In the genomic region with DNA sequence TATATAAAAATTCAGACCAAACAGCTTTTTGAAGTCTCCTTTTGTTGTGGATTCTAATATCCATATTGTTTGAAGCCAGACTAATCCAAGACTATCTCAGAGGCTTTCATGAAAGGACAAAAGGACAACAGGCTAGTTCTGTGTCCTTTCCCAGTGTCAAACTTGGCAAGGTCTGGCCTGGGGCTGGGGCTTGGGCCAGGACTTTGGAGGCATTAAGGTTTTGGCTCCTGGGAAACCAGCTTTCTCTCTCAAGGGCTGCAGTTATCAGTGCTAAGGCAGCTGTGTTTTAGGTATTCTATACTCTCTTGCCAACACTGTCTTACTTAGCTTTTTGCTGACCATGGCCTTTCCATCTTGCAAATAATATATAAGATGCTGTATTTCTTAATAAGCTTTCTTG, we compare ENCODE assay signal across 10 mouse cellular contexts.
A peak's percentile ranks its signal among the peaks of the same experiment; 100 is the strongest.
DNase-seq lines count a peak whose midpoint lies in the region; ATAC-seq and TF ChIP-seq lines count a peak whose summit lies in the region.
"Had no signal": no experiment of that assay in that cellular context is flagged by ENCODE, and none has a peak within 500 bp of the region (broad histone marks: within the 10 kb centered on the region; RNA-seq: fewer than 3 reads in every experiment).

No protein-coding gene starts in this region.

- no peaks in the 10 kb centered on the region for H3K27me3 ChIP-seq in lung, embryonic 14.5 days (ENCODE audit: insufficient read depth, low read length)
- no peaks in the 10 kb centered on the region for H3K27me3 ChIP-seq in midbrain, postnatal 0 days (ENCODE audit: insufficient read depth, low read length)

- no peak for TF ChIP-seq CTCF in lung, embryonic 14.5 days (IDR thresholded peaks at IDR 0.05; ENCODE audit: low read depth)
- no peak for TF ChIP-seq CTCF in midbrain, postnatal 0 days (IDR thresholded peaks at IDR 0.05)

- intact Hi-C loops in gastrocnemius, postnatal 36 days (cut with DNase I): no loop called here

- no peaks in the 10 kb centered on the region for H3K9me3 ChIP-seq in lung, embryonic 14.5 days (ENCODE audit: low read depth, low read length)
- H3K9me3 ChIP-seq in midbrain, postnatal 0 days (ENCODE audit: low read length): no peaks in the 10 kb centered on the region

- no peak overlapping the region for H3K9ac ChIP-seq in lung, embryonic 14.5 days
- no peak overlapping the region for H3K9ac ChIP-seq in midbrain, postnatal 0 days (replicated peaks; ENCODE audit: low read length, poor library complexity, severe bottlenecking)

- no peak overlapping the region for H3K27ac ChIP-seq in lung, embryonic 14.5 days (ENCODE audit: low read depth)
- H3K27ac ChIP-seq in midbrain, postnatal 0 days (ENCODE audit: low read depth, low read length): no peak overlapping the region
- H3K27ac ChIP-seq: kidney, postnatal 0 days; macrophage had no signal

- H3K36me3 ChIP-seq in lung, embryonic 14.5 days (ENCODE audit: insufficient read depth): no peaks in the 10 kb centered on the region
- peaks cover 3% of the 10 kb centered on the region; the same call in 1 of the 2 replicates for H3K36me3 ChIP-seq in midbrain, postnatal 0 days (ENCODE audit: insufficient read depth, low read length)

- peak; percentile 31; the same call in 1 of the 2 replicates for ATAC-seq in lung, embryonic 14.5 days (ENCODE audit: insufficient read depth)
- 0 out of 2 replicates have a peak, but pooled peaks have one; percentile 27 for ATAC-seq in midbrain, postnatal 0 days (ENCODE audit: low FRiP score)
- no peak for ATAC-seq in activated CD4-positive, CD25-positive, alpha-beta regulatory T cell, adult 4 months

- no peaks in the 10 kb centered on the region for H3K4me1 ChIP-seq in lung, embryonic 14.5 days (ENCODE audit: insufficient read depth)
- no peaks in the 10 kb centered on the region for H3K4me1 ChIP-seq in midbrain, postnatal 0 days (ENCODE audit: insufficient read depth, low read length)

- no peak overlapping the region for H3K4me3 ChIP-seq in lung, embryonic 14.5 days (ENCODE audit: low read depth, low read length)
- H3K4me3 ChIP-seq in midbrain, postnatal 0 days (ENCODE audit: low read depth, low read length): no peak overlapping the region

- H3K4me2 ChIP-seq in lung, embryonic 14.5 days: no peak overlapping the region
- H3K4me2 ChIP-seq in midbrain, postnatal 0 days (ENCODE audit: low read depth, low read length, poor library complexity, severe bottlenecking): no peak overlapping the region

- DNase-seq in adrenal gland, postnatal 36 days: peak; percentile 17 to 40
- no peak for DNase-seq in adrenal gland, adult 8-10 months
- DNase-seq in lung, embryonic 14.5 days: peak; percentile 37
- no peak for DNase-seq in lung, postnatal 25 days (ENCODE audit: low spot score)
- DNase-seq in gastrocnemius, postnatal 36 days: peak; percentile 23 to 31
- DNase-seq in midbrain, postnatal 0 days (ENCODE audit: low spot score): peak; percentile 46
- no peak for DNase-seq in urinary bladder, postnatal 10 days (ENCODE audit: low spot score)

Comparison
In these comparisons a context has a peak if more than half of its experiments do, and no peak if none do; other contexts are left out.
1. DNase-seq: peak in adrenal gland, postnatal 36 days (2 of 2), lung, embryonic 14.5 days (single experiment), gastrocnemius, postnatal 36 days (2 of 2) and midbrain, postnatal 0 days (single experiment); none in adrenal gland, adult 8-10 months (single experiment), lung, postnatal 25 days (single experiment) and urinary bladder, postnatal 10 days (single experiment).